Mouse (Mus musculus): ENCODE measurements around the gene Macrod1. TPM values are rescaled to one million over a fixed set of nuclear protein-coding genes. Genes with fewer than 3 reads are reported as not detected.

Macrod1 gene
- total RNA-seq, 4 experiments from 2014 or later: 19.2 to 21.4 (median 20.1) TPM

GRCm38 (mm10) chr19:7166200-7166711, 109.6 kb downstream of the Macrod1 start:
- DNase-seq (ENCODE audit: low spot score in 2 of 2): no peak

- no peak for DNase-seq (ENCODE audit: low spot score in 2 of 2)
Measured at GRCm38 (mm10) chr19:7166767-7167166, 110.2 kb downstream of the Macrod1 start.

GRCm38 (mm10) chr19:7168423-7168822, 111.8 kb downstream of the Macrod1 start:
- DNase-seq (ENCODE audit: low spot score in 2 of 2): no peak

- no peak for DNase-seq (ENCODE audit: low spot score in 2 of 2)
Measured at GRCm38 (mm10) chr19:7170916-7171315, 114.3 kb downstream of the Macrod1 start.

GRCm38 (mm10) chr19:7171447-7171846, 114.8 kb downstream of the Macrod1 start:
- DNase-seq (ENCODE audit: low spot score in 2 of 2): no peak

GRCm38 (mm10) chr19:7172051-7172866, 115.6 kb downstream of the Macrod1 start:
- peak; percentile 59 to 60 for DNase-seq (ENCODE audit: low spot score in 2 of 2)

- DNase-seq (ENCODE audit: low spot score in 2 of 2): no peak
Measured at GRCm38 (mm10) chr19:7176041-7176696, 119.6 kb downstream of the Macrod1 start.

GRCm38 (mm10) chr19:7177804-7178511, 121.3 kb downstream of the Macrod1 start:
- no peak for DNase-seq (ENCODE audit: low spot score in 2 of 2)

- no peak for DNase-seq (ENCODE audit: low spot score in 2 of 2)
Measured at GRCm38 (mm10) chr19:7178841-7179452, 122.3 kb downstream of the Macrod1 start.

- DNase-seq (ENCODE audit: low spot score in 2 of 2): no peak
Measured at GRCm38 (mm10) chr19:7180756-7181405, 124.3 kb downstream of the Macrod1 start.

GRCm38 (mm10) chr19:7181496-7181895, 124.9 kb downstream of the Macrod1 start:
- DNase-seq (ENCODE audit: low spot score in 2 of 2): no peak

GRCm38 (mm10) chr19:7182273-7182949, 125.8 kb downstream of the Macrod1 start:
- peak; percentile 75 to 78 for DNase-seq (ENCODE audit: low spot score in 2 of 2)

- DNase-seq (ENCODE audit: low spot score in 2 of 2): no peak
Measured at GRCm38 (mm10) chr19:7183419-7183818, 126.8 kb downstream of the Macrod1 start.

GRCm38 (mm10) chr19:7185059-7185458, 128.4 kb downstream of the Macrod1 start:
- no peak for DNase-seq (ENCODE audit: low spot score in 2 of 2)

GRCm38 (mm10) chr19:7185715-7186291, 129.2 kb downstream of the Macrod1 start:
- no peak for DNase-seq (ENCODE audit: low spot score in 2 of 2)

GRCm38 (mm10) chr19:7187157-7187556, 130.5 kb downstream of the Macrod1 start:
- no peak for DNase-seq (ENCODE audit: low spot score in 2 of 2)

GRCm38 (mm10) chr19:7189026-7189425, 132.4 kb downstream of the Macrod1 start:
- no peak for DNase-seq (ENCODE audit: low spot score in 2 of 2)

GRCm38 (mm10) chr19:7190986-7191385, 134.4 kb downstream of the Macrod1 start:
- no peak for DNase-seq (ENCODE audit: low spot score in 2 of 2)

GRCm38 (mm10) chr19:7191639-7192038, 135.0 kb downstream of the Macrod1 start:
- DNase-seq (ENCODE audit: low spot score in 2 of 2): no peak

- no peak for DNase-seq (ENCODE audit: low spot score in 2 of 2)
Measured at GRCm38 (mm10) chr19:7192561-7192967, 136.0 kb downstream of the Macrod1 start.

All from layer of hippocampus, adult 8-10 months (tissue).